Mouse (Mus musculus) cortical plate, adult 2 months (tissue): ENCODE measurements at regions not wholly inside any gene's neighbourhood (a gene's known extent, or its start where the extent isn't known, plus 50 kb on each side); places are given as distances from the start of the nearest gene placed in this dataset.

ENCODE experiments used
- H3K27ac ChIP-seq: fragments of 200-500 bp; 2 replicates; pipeline ENCODE4 v1.5.1; 2012; ENCODE audit warnings: low read length, control low read depth, inconsistent platforms; ENCODE audit not compliant: insufficient read depth
- H3K4me1 ChIP-seq: fragments of 200-500 bp; 2 replicates; pipeline ENCODE4 v1.6.1; 2011; ENCODE audit warnings: low read length; ENCODE audit not compliant: control insufficient read depth, insufficient read depth
- H3K4me3 ChIP-seq: fragments of 200-500 bp; 2 replicates; pipeline ENCODE4 v1.5.1; 2011; ENCODE audit warnings: mild to moderate bottlenecking, low read length, control low read depth; ENCODE audit not compliant: insufficient read depth
- CTCF ChIP-seq: fragments of 200-500 bp; IDR thresholded peaks from 2 replicates; pipeline ENCODE4 v1.5.1; 2011; ENCODE audit warnings: mild to moderate bottlenecking, control low read depth, low read length; ENCODE audit not compliant: insufficient read depth; ENCODE audit errors: extremely low read depth
- POLR2A ChIP-seq: fragments of 200-500 bp; IDR thresholded peaks from 2 replicates; pipeline ENCODE4 v1.6.1; 2011; ENCODE audit warnings: mild to moderate bottlenecking, low read length, control low read depth; ENCODE audit not compliant: insufficient read depth; ENCODE audit errors: extremely low read depth

DNA sequence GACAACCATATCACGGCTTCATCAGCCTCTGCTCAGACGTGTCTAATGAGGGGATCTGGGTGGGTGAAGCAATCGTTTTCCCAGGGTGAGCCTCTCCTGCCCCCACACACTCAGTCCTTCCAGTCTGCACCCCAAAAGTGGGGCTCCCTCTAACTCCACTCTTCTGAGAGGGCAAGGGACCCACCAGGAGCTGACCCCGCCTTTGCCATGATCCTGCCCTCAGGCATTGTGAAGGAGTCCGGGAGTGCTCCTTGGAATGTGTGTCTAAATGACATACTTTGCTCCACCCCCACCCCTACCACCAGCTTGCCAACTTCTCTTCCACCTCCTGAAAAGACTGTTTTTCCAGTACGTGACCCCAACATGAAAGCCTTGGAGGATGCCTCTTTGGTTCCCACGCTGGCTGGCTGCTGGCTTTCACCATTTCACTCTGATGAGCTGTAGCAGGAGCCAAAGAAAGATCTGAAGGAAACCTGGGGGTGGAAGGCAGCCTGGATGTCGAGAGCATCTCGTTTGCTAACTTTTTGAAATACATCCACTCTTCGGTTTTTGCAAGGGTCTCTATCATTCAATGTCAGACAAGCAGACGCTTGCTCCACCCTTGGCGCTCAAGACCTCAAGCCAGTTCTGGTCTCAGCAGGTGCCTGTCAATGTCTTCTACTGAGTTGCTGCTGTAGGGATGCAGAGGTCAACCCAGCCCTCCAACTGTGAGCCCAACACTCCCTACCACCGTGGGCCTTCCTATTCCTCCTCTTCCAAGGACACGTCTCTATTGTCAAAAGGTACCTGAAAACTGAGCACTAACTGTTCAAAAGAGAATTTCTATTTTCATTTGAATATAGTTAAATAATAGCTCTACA, 128.8 kb upstream of the Hdac4 start:
- peaks cover 7% of the 10 kb centered on the region for H3K4me1 ChIP-seq
- H3K27ac ChIP-seq, result no peak overlapping the region
- H3K4me3 ChIP-seq, result no peak overlapping the region
- TF ChIP-seq CTCF, result no peak
- no peak for TF ChIP-seq POLR2A

DNA sequence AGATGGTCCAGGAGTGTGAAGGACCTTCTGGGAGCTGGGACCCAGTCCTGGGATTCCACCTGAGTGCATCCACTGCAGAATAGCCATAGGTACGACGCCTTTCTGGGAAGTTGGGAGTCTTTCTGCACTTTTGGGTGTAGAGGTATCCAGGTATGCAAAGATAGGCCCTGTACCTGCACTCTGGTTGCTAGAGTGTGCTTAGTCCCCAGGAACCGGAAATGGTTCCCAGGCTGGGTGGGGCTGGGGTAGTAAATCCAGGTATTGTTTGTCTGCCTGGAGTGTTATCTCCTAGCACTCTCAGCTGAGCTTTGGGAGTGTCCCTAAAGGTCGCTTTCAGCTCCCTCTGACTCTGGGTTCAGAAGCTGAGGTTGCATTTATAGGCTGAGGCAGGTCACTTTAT, 121.6 kb upstream of the Hdac4 start:
- Histone ChIP-seq H3K27ac (no peak overlapping the region), H3K4me3 (no peak overlapping the region), H3K4me1 (0 out of 2 replicates have a peak, but pooled peaks cover 1% of the 10 kb centered on the region)
- TF ChIP-seq CTCF, result no peak
- TF ChIP-seq POLR2A, result no peak

DNA sequence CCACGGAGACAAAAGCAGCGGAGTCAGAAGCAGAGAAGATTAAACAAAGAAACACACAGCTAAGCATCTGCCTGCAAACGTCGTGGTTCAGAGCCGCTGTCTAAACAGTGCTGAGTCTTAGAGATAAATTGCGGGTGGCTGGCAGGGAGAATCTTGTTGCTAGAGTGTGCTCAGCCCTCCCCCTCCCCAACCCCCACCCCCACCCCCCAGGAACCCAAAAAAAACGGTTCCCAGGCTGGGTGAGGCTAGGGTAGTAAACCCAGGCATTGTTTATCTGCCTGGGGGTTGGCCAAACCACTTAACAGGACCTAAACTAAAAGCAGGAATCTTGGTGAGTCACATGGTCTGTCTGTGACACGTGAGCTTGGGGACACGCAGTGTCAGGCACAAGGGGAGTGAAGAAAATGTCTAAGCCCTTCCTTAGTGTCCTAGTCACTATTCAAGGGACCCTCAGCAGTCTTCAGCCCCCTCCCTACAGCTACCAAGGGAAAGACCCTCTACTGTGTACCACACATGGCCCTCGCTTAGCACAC, 120.8 kb upstream of the Hdac4 start:
- Histone ChIP-seq H3K4me3 (no peak overlapping the region), H3K4me1 (0 out of 2 replicates have a peak, but pooled peaks cover 1% of the 10 kb centered on the region), H3K27ac (no peak overlapping the region)
- TF ChIP-seq POLR2A, result no peak
- no peak for TF ChIP-seq CTCF

DNA sequence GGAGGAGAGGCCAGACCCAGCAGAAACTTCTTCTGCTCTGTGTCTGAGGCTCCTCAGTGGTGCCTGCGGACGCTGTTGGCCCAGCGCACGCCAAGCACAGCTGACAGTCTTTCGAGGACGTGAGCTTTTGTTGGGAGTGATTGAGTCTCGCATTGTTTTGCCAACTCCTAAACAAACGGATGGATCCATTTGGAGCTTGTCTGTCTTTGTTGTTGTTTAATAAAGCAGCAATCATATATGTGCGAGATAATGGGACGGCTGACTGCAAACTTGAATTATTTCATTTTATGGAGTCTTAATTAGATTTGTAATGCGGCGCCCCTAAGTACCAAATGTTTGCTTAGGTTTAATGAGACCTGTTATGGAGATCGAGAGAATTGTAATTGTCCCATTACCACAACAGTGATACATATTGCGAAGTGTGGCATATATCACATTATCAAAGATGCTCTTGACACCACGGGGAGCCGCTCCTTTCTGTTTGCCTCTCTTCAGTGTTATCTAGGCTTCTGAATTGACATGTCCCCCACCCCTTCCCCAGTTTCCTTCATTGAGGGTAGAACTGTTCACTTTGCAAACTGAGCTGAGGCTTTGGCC, 117.6 kb upstream of the Hdac4 start:
- Histone ChIP-seq H3K4me1 (peaks cover 12% of the 10 kb centered on the region), H3K4me3 (no peak overlapping the region), H3K27ac (no peak overlapping the region)
- TF ChIP-seq CTCF, result no peak
- no peak for TF ChIP-seq POLR2A

DNA sequence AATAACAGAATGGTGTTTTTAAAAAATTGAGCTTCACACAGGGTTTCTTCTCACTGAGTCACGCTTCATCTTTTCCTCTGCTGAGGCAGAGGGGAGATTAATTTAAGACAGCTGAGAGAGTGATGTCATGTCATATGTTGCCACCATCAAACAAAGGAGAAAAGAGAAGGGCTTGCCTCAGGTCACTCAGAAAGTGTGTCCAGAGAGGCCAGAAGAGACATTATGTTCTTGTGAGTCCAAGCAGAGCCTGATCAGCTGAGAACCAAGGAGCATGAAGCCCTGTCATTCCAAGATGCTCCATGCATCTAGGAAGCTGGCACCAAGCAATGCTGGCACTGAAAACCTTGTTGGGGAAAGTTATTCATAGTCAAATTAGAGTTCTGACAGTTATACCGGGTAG, 114.4 kb upstream of the Hdac4 start:
- peaks cover 10% of the 10 kb centered on the region for H3K4me1 ChIP-seq
- H3K4me3 ChIP-seq, result no peak overlapping the region
- H3K27ac ChIP-seq, result no peak overlapping the region; the same call in 1 of the 2 replicates
- TF ChIP-seq CTCF (no peak), POLR2A (no peak)

DNA sequence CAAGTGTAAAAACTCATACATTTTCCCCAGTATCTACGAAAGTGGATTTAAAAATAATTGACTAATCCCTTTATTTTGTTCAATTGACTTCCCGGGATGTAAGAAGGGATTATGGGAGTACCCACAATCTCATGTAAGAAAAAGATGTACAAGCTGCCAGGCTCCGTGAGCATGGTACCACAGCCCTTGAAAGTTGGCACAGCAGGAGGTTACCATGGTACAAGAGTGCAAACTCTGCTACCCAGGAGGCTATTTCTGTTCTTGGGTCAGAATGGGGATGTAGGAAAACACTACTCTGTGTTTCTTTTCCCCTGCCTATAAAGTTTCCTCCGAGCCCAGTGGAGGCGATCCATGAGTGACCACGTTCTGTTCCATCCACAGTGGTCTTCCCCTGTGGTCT, 113.9 kb upstream of the Hdac4 start:
- no peak for TF ChIP-seq CTCF
- no peak for TF ChIP-seq POLR2A
- H3K4me3 ChIP-seq, result no peak overlapping the region
- H3K27ac ChIP-seq, result peak overlapping the region; percentile 60
- peaks cover 10% of the 10 kb centered on the region for H3K4me1 ChIP-seq

DNA sequence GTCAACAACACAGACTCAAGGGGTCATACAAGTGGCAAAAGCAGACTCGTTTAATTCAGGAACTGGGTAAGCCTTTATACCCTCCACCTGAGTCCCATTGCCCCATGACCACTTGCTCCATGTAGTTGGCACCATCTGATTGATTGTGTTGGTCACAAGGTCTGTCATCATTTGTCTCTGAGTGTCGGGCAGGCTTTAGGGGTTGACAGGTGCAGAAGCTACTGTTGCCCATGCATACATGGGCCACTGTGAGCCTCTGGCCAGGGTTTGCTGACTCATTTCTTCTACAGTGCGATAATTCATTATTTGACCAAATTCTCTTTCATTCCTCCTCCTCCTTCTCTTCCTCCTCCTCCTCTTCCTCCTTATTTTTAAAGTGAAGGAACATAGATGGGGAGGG, 113.0 kb upstream of the Hdac4 start:
- Histone ChIP-seq H3K27ac (no peak overlapping the region), H3K4me3 (no peak overlapping the region), H3K4me1 (peaks cover 10% of the 10 kb centered on the region)
- TF ChIP-seq POLR2A, result no peak
- no peak for TF ChIP-seq CTCF

DNA sequence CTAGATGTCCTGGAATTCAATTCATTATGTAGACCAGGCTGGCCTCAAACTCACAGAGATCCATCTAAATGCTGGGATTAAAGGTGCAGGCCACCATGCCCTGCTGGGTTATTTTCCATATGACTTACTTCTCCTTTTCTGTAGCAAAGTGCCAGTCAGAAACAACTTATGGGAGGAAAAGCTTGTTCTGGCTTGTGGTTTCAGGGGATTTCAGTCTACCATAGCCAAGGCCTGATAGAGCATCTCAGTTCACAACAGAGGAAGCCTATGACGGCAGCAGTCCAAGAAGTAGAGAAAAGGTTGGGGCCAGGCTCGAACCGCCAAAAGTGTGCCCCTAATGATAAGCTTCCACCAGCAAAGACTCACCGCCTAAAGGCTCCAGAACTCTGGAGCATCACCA, 110.5 kb upstream of the Hdac4 start:
- no peak overlapping the region for H3K27ac ChIP-seq
- TF ChIP-seq CTCF (no peak), POLR2A (no peak)
- peaks cover 12% of the 10 kb centered on the region for H3K4me1 ChIP-seq
- H3K4me3 ChIP-seq, result no peak overlapping the region

DNA sequence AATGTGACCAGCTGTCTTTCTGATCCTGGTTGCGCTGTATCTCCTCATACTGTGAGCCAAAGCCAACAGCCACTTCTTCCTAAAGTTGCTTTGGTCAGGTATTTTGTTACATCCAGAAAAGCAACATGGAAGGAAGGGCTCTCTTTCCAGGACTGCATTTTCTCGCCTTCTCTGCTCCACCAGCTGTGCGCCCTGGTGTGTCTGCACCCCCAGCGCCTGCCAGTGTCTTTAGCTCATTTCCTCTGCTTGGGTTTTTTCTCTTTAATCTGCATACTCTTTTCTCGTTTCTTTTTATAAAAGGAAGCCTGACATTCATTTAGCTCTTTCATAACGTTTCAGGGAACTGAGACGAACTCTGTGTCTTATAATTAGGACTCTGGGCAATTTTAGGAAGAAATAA, 103.5 kb upstream of the Hdac4 start:
- peaks cover 5% of the 10 kb centered on the region for H3K4me1 ChIP-seq
- no peak overlapping the region for H3K4me3 ChIP-seq
- no peak overlapping the region for H3K27ac ChIP-seq
- no peak for TF ChIP-seq CTCF
- no peak for TF ChIP-seq POLR2A

DNA sequence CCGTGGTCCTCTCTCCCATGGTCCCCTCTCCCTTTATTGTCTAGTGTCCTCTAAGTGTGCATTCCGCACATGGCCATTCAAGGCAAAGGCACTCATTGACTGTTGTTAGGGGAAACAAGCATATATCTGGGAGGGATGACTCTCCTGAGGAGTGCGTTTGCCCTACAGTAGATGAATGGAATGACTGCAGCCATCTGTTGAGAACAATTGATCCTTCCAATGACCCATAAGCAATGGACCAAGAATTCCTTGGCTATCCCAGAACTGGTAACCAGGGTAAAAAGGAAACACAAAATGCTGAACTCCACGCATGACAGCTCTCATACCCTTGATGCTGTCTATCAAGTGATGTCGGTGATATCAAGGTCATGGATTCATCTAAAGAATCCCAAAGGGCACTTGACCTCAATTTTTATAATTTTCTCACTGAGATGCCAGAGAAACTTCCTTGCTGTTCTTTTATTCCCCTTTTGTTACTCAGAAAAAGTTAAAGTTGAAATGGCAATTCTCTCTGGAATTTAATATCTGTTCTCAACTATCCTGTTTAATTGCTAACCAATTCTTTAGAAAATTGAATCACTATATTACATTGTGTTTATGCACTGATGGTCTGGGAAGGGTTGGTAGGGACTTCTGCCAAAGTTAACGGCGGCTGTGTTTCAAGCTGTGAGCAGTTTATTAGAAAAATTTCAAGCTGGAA, 97.3 kb upstream of the Hdac4 start:
- Histone ChIP-seq H3K27ac (no peak overlapping the region), H3K4me3 (no peak overlapping the region), H3K4me1 (no peaks in the 10 kb centered on the region)
- TF ChIP-seq CTCF, result no peak
- TF ChIP-seq POLR2A, result no peak
